Mouse (Mus musculus): ENCODE results near the gene Slc35e4. TPM values are rescaled to one million over a fixed set of nuclear protein-coding genes. Genes with fewer than 3 reads are reported as not detected.

Slc35e4 gene
- polyA plus RNA-seq (2012), result 21.2 and 22.1 TPM in 2 replicates

GRCm38 (mm10) chr11:3914109-3914840 is at the start of gene Slc35e4:
Gene Slc35e4 (minus strand): TSS chr11:3914664.

GRCm38 (mm10) chr11:3963610-3964415 is 49.3 kb upstream of the Slc35e4 start, which contains the start of gene Pes1:
Gene Pes1 (plus strand): TSS chr11:3963975.

GRCm38 (mm10) chr11:3931511-3932211 is 17.2 kb upstream of the Slc35e4 start, which contains the start of gene Tcn2:
Gene Tcn2 (minus strand): TSS chr11:3932159.

GRCm38 (mm10) chr11:3894406-3895281 is 19.8 kb downstream of the Slc35e4 start, which contains the start of the genes 4921536K21Rik and Dusp18:
Gene 4921536K21Rik (minus strand): TSS chr11:3895098.
Gene Dusp18 (plus strand): TSS chr11:3895240.

GRCm38 (mm10) chr11:3863454-3864112 is 50.9 kb downstream of the Slc35e4 start, which contains the start of gene Osbp2:
Gene Osbp2 (minus strand): TSS chr11:3863903.

Other genes with a start within 250 kb of the Slc35e4 start
- gene Osbp2, start 50.8 kb downstream of the Slc35e4 start, polyA plus RNA-seq (2012), result 0.02 and 0.09 TPM in 2 replicates
- gene 4921536K21Rik, start 19.6 kb downstream of the Slc35e4 start, polyA plus RNA-seq (2012), result not detected in 2 replicates
- gene Dusp18, start 19.4 kb downstream of the Slc35e4 start, polyA plus RNA-seq (2012), result 0.19 and 0.40 TPM in 2 replicates
- 16.1 and 23.8 TPM in 2 replicates for gene Tcn2, start 17.5 kb upstream of the Slc35e4 start, polyA plus RNA-seq (2012)
- gene Pes1, start 49.3 kb upstream of the Slc35e4 start, polyA plus RNA-seq (2012), result 59.0 and 68.9 TPM in 2 replicates
- not detected in 2 replicates for gene 4930556J24Rik, start 62.1 kb upstream of the Slc35e4 start, polyA plus RNA-seq (2012)
- gene Gal3st1, start 69.0 kb upstream of the Slc35e4 start, polyA plus RNA-seq (2012), result 0.97 and 1.1 TPM in 2 replicates
- gene Sec14l4, start 116.8 kb upstream of the Slc35e4 start, polyA plus RNA-seq (2012), result not detected in 2 replicates
- gene Sec14l3, start 150.2 kb upstream of the Slc35e4 start, polyA plus RNA-seq (2012), result not detected in 2 replicates
- 13.1 and 14.4 TPM in 2 replicates for gene Mtfp1, start 180.8 kb upstream of the Slc35e4 start, polyA plus RNA-seq (2012)
- 6.2 and 6.5 TPM in 2 replicates for gene Sec14l2, start 208.8 kb upstream of the Slc35e4 start, polyA plus RNA-seq (2012)
- 14.4 and 20.7 TPM in 2 replicates for gene Rnf215, start 220.5 kb upstream of the Slc35e4 start, polyA plus RNA-seq (2012)
- 0.81 and 1.6 TPM in 2 replicates for gene Ccdc157, start 245.6 kb upstream of the Slc35e4 start, polyA plus RNA-seq (2012)
- gene Sf3a1, start 245.7 kb upstream of the Slc35e4 start, polyA plus RNA-seq (2012), result 125 and 133 TPM in 2 replicates

Data from megakaryocyte-erythroid progenitor cell, adult 5 weeks (primary cell).